Mouse (Mus musculus): Measurements from ENCODE around the gene Fgd2.

DNA sequence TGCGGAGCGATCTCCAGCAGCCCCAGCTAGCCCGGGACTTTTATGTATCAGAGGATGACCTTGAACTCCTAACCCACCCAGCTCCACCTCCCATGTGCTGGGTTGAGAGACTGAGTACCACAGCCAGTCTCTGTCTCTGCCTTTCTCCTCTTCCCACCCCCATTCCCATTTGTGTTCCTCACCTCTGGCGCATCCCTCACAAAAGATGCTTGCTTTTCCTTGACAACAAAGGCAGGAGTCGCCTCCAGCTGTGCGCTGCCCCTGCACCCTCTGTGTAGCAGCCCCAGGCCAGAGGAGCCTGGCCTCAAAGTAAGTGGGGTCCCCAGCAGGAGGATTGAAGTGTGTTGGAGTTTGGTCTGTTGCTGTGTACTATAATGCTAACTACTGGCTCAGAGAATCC, 25.0 kb downstream of the Fgd2 start:
- TF ChIP-seq CTCF (IDR thresholded peaks at IDR 0.05; ENCODE audit: low read depth) (no peak), EP300 (IDR thresholded peaks at IDR 0.05; ENCODE audit: low read depth) (no peak)

All from liver, postnatal 0 days (tissue).